Mouse (Mus musculus) right cerebral cortex, postnatal 36 days (tissue): Measurements from ENCODE around the gene Gas2.

Experiments
- DNase-seq, 2 experiments: peaks; one replicate each; pipeline ENCODE4 v3.0.0; 2022; ENCODE audit warnings: low spot score in 2 of 2, mixed read lengths in 1 of 2

Gas2 gene

GRCm38 (mm10) chr7:51861250-51862096 is at the start of gene Gas2:
Gene Gas2, plus strand, starts transcription at chr7:51862015.
- peak; percentile 79 to 83 for DNase-seq

- no peak for DNase-seq
These were observed 46.1 kb upstream of the Gas2 start for GRCm38 (mm10) chr7:51815473-51816282.

GRCm38 (mm10) chr7:51816283-51816839 is 45.5 kb upstream of the Gas2 start:
- no peak for DNase-seq

- DNase-seq, result no peak
These were observed 43.4 kb upstream of the Gas2 start for GRCm38 (mm10) chr7:51818251-51818974.

GRCm38 (mm10) chr7:51819891-51820290 is 41.9 kb upstream of the Gas2 start:
- peak; percentile 28 to 51 for DNase-seq

- no peak for DNase-seq
These were observed 40.3 kb upstream of the Gas2 start for GRCm38 (mm10) chr7:51821467-51821866.

- no peak for DNase-seq
These were observed 38.1 kb upstream of the Gas2 start for GRCm38 (mm10) chr7:51823562-51824338.

- DNase-seq, result no peak
These were observed 29.9 kb upstream of the Gas2 start for GRCm38 (mm10) chr7:51831917-51832316.

- DNase-seq, result no peak
These were observed 21.3 kb upstream of the Gas2 start for GRCm38 (mm10) chr7:51840515-51840914.

GRCm38 (mm10) chr7:51850877-51851276 is 10.9 kb upstream of the Gas2 start:
- no peak for DNase-seq

- DNase-seq, result no peak
These were observed 9.8 kb upstream of the Gas2 start for GRCm38 (mm10) chr7:51851890-51852507.

GRCm38 (mm10) chr7:51862097-51862492 is 280 bp downstream of the Gas2 start, which contains the start of gene Fancf:
Gene Fancf, minus strand, starts transcription at chr7:51862267.
- DNase-seq, result peak; percentile 96 to 98

GRCm38 (mm10) chr7:51862842-51863241 is 1.0 kb downstream of the Gas2 start:
- no peak for DNase-seq

- DNase-seq, result no peak
These were observed 3.5 kb downstream of the Gas2 start for GRCm38 (mm10) chr7:51865336-51865735.

- DNase-seq, result no peak
These were observed 6.2 kb downstream of the Gas2 start for GRCm38 (mm10) chr7:51867983-51868382.

GRCm38 (mm10) chr7:51872041-51872440 is 10.2 kb downstream of the Gas2 start:
- DNase-seq, result no peak

- DNase-seq, result no peak
These were observed 10.8 kb downstream of the Gas2 start for GRCm38 (mm10) chr7:51872597-51872996.

- DNase-seq, result no peak
These were observed 14.5 kb downstream of the Gas2 start for GRCm38 (mm10) chr7:51876316-51876715.

- no peak for DNase-seq
These were observed 16.9 kb downstream of the Gas2 start for GRCm38 (mm10) chr7:51878730-51879129.

- DNase-seq, result peak; percentile 60 to 66
These were observed 17.4 kb downstream of the Gas2 start for GRCm38 (mm10) chr7:51879136-51879723.
